In genomic region chr13:74350435-74350906, GRCm38 (mm10) we compare ENCODE assay signal across 8 mouse cellular contexts. TPM values are rescaled to one million over a fixed set of nuclear protein-coding genes. Genes with fewer than 3 reads are reported as not detected.
DNase-seq lines count a peak whose midpoint lies in the region; ATAC-seq and TF ChIP-seq lines count a peak whose summit lies in the region.

No protein-coding gene starts in this region.

- TF ChIP-seq CTCF in C2C12 (IDR thresholded peaks at IDR 0.05; ENCODE audit: control insufficient read depth, insufficient read depth, insufficient read length), result no peak
- TF ChIP-seq CTCF in small intestine, adult 2 months (IDR thresholded peaks at IDR 0.05; ENCODE audit: extremely low read depth, insufficient read length, insufficient replicate concordance, low read depth, low read length), result no peak

- under 1% methylated on average over 15 of the region's 15 CpGs for WGBS in heart, embryonic 10.5 days
- 2% methylated on average over 15 of the region's 15 CpGs for WGBS in limb, embryonic 14.5 days
- WGBS in small intestine, adult 2 months, result under 1% methylated on average over 15 of the region's 15 CpGs

- peak overlapping the region; percentile 63 for H3ac ChIP-seq in C2C12 (ENCODE audit: control insufficient read depth, insufficient read length, low read depth)

- H3K9ac ChIP-seq in limb, embryonic 14.5 days (ENCODE audit: low read depth, low read length, severe bottlenecking), result peak overlapping the region; percentile 87

- peak overlapping the region; percentile 99 for H3K27ac ChIP-seq in heart, embryonic 10.5 days
- peak overlapping the region; percentile 67 for H3K27ac ChIP-seq in limb, embryonic 14.5 days (replicated peaks; ENCODE audit: low read depth, low read length)
- H3K27ac ChIP-seq in small intestine, adult 2 months (ENCODE audit: insufficient read depth, low read depth, low read length), result peak overlapping the region; percentile 42; the same call in 1 of the 2 replicates

- peak overlapping the region; percentile 77 for H3K4me3 ChIP-seq in heart, embryonic 10.5 days
- peak overlapping the region; percentile 53 for H3K4me3 ChIP-seq in C2C12 (ENCODE audit: insufficient read depth, poor library complexity, severe bottlenecking)
- H3K4me3 ChIP-seq in limb, embryonic 14.5 days (replicated peaks; ENCODE audit: low read length), result peak overlapping the region; percentile 86
- peak overlapping the region; percentile 89 for H3K4me3 ChIP-seq in small intestine, adult 2 months (ENCODE audit: low read depth, low read length)

- H3K36me3 ChIP-seq in heart, embryonic 10.5 days, result peaks cover 23% of the 10 kb centered on the region
- peaks cover 23% of the 10 kb centered on the region for H3K36me3 ChIP-seq in C2C12 (ENCODE audit: control insufficient read depth, insufficient read depth)
- 0 out of 2 replicates have a peak, but pooled peaks cover 3% of the 10 kb centered on the region for H3K36me3 ChIP-seq in limb, embryonic 14.5 days (ENCODE audit: control insufficient read depth, insufficient read depth, low read length)
- H3K36me3 ChIP-seq in small intestine, adult 2 months (ENCODE audit: control insufficient read depth, insufficient read depth, low read length), result peaks cover 11% of the 10 kb centered on the region

- H3K79me2 ChIP-seq in C2C12 (ENCODE audit: control insufficient read depth, insufficient read depth), result peaks cover 98% of the 10 kb centered on the region

- peaks cover 15% of the 10 kb centered on the region for H3K4me1 ChIP-seq in heart, embryonic 10.5 days
- H3K4me1 ChIP-seq in limb, embryonic 14.5 days (ENCODE audit: control insufficient read depth, insufficient read depth, low read length), result peaks cover 11% of the 10 kb centered on the region
- no peaks in the 10 kb centered on the region for H3K4me1 ChIP-seq in small intestine, adult 2 months (ENCODE audit: control insufficient read depth, insufficient read depth, insufficient read length, low read length)

- no peak for DNase-seq in heart, embryonic 10.5 days (ENCODE audit: low spot score)
- DNase-seq in heart, adult 8-10 months (ENCODE audit: low spot score), result no peak
- DNase-seq in limb, embryonic 14.5 days (ENCODE audit: low spot score), result peak; percentile 22
- DNase-seq in B cell, adult 2 months, result no peak
- DNase-seq in ovary, postnatal 14 days (ENCODE audit: low spot score), result no peak

- peak; percentile 33; the same call in 1 of the 2 replicates for ATAC-seq in erythroid progenitor cell, adult 5-6 weeks (replicated peaks; ENCODE audit: low FRiP score, poor library complexity, severe bottlenecking)
- ATAC-seq in limb, embryonic 14.5 days (ENCODE audit: low FRiP score, low read depth), result peak; percentile 32; the same call in 1 of the 2 replicates

- no peak for TF ChIP-seq POLR2A in limb, embryonic 14.5 days (IDR thresholded peaks at IDR 0.05; ENCODE audit: borderline replicate concordance, extremely low read depth, insufficient read depth, insufficient read length)
- no peak for TF ChIP-seq POLR2A in small intestine, adult 2 months (IDR thresholded peaks at IDR 0.05; ENCODE audit: low read depth, low read length)

- no peaks in the 10 kb centered on the region for H3K27me3 ChIP-seq in heart, embryonic 10.5 days (ENCODE audit: insufficient read depth, poor library complexity, severe bottlenecking)
- H3K27me3 ChIP-seq in C2C12 (ENCODE audit: control insufficient read depth, insufficient read depth, insufficient read length), result no peaks in the 10 kb centered on the region
- H3K27me3 ChIP-seq in limb, embryonic 14.5 days (ENCODE audit: control insufficient read depth, insufficient read depth, low read length), result no peaks in the 10 kb centered on the region
- no peaks in the 10 kb centered on the region for H3K27me3 ChIP-seq in small intestine, adult 2 months (ENCODE audit: control insufficient read depth, insufficient read depth, low read length)

- peak overlapping the region; percentile 59 for H3K4me2 ChIP-seq in limb, embryonic 14.5 days (replicated peaks; ENCODE audit: low read depth, low read length, severe bottlenecking)

- H3K79me3 ChIP-seq in C2C12 (ENCODE audit: low read depth), result peaks cover 83% of the 10 kb centered on the region

- no peaks in the 10 kb centered on the region for H3K9me3 ChIP-seq in heart, embryonic 10.5 days
- no peaks in the 10 kb centered on the region for H3K9me3 ChIP-seq in limb, embryonic 14.5 days (ENCODE audit: control insufficient read depth, low read length)

TF ChIP-seq in C2C12, 6 proteins besides CTCF, POLR2A, EP300 and RAD21:
- TF ChIP-seq USF1 (IDR thresholded peaks at IDR 0.05; ENCODE audit: low read depth), result no peak
- TF ChIP-seq MAX (IDR thresholded peaks at IDR 0.05), result no peak
- TF ChIP-seq MYOG (IDR thresholded peaks at IDR 0.05; ENCODE audit: control insufficient read depth, extremely low read depth, insufficient read length), result no peak
- TF ChIP-seq MYOD1 (IDR thresholded peaks at IDR 0.05; ENCODE audit: control insufficient read depth, insufficient read length, low read depth), result no peak
- no peak for TF ChIP-seq CEBPB (IDR thresholded peaks at IDR 0.05; ENCODE audit: low read depth)
- TF ChIP-seq FOSL1 (IDR thresholded peaks at IDR 0.05; ENCODE audit: insufficient read depth, low read length, poor library complexity, severe bottlenecking), result no peak

RNA-seq across cellular contexts. Expression of gene Ccdc127, which starts 0.4 kb away (rescaled TPM):
- polyA plus RNA-seq in heart, embryonic 10.5 days (2016; fragmentation: Nextera tagmentation; extraction: Ambion mirVana), result 50.0 and 50.2 TPM in 2 replicates
- 10 to 100 TPM; 45.4 to 51.8 (median 48.5) TPM for total RNA-seq in heart, adult 8-10 months (2022)
- polyA plus RNA-seq in C2C12 (2012; fragmentation: generic; extraction: Trizol), result 27.2 TPM
- total RNA-seq in erythroid progenitor cell, adult 5-6 weeks (2015; ENCODE audit: low replicate concordance), result 20.5 and 24.5 TPM in 2 replicates
- 20.8 and 32.7 TPM in 2 replicates for total RNA-seq in erythroid progenitor cell, adult 5-6 weeks (2017; ENCODE audit: low replicate concordance)
- polyA plus RNA-seq in limb, embryonic 14.5 days (2012; rRNA removed), result 12.2 and 22.0 TPM in 2 replicates
- 49.4 and 50.3 TPM in 2 replicates for polyA plus RNA-seq in limb, embryonic 14.5 days (2014; fragmentation: Nextera tagmentation; extraction: Ambion mirVana)
- 0.36 and 0.74 TPM in 2 replicates for polyA plus RNA-seq in small intestine, adult 2 months (2012; rRNA removed)

RNA-seq across cellular contexts. Expression of gene Sdha, which starts 0.4 kb away (rescaled TPM):
- polyA plus RNA-seq in heart, embryonic 10.5 days (2016; fragmentation: Nextera tagmentation; extraction: Ambion mirVana), result 345 and 502 TPM in 2 replicates
- 1,000 to 10,000 TPM; 1,332 to 1,570 (median 1,418) TPM for total RNA-seq in heart, adult 8-10 months (2022)
- 166 TPM for polyA plus RNA-seq in C2C12 (2012; fragmentation: generic; extraction: Trizol)
- 80.4 and 91.8 TPM in 2 replicates for total RNA-seq in erythroid progenitor cell, adult 5-6 weeks (2015; ENCODE audit: low replicate concordance)
- 94.1 and 108 TPM in 2 replicates for total RNA-seq in erythroid progenitor cell, adult 5-6 weeks (2017; ENCODE audit: low replicate concordance)
- 125 and 144 TPM in 2 replicates for polyA plus RNA-seq in limb, embryonic 14.5 days (2012; rRNA removed)
- polyA plus RNA-seq in limb, embryonic 14.5 days (2014; fragmentation: Nextera tagmentation; extraction: Ambion mirVana), result 194 and 202 TPM in 2 replicates
- polyA plus RNA-seq in small intestine, adult 2 months (2012; rRNA removed), result 65.1 and 96.7 TPM in 2 replicates

RNA-seq across cellular contexts. Expression of gene Lrrc14b, which starts 13.3 kb away (rescaled TPM):
- 0.09 and 0.62 TPM in 2 replicates for polyA plus RNA-seq in heart, embryonic 10.5 days (2016; fragmentation: Nextera tagmentation; extraction: Ambion mirVana)
- 10 to 100 TPM; 82.4 to 97.3 (median 86.2) TPM for total RNA-seq in heart, adult 8-10 months (2022)
- 0.01 TPM for polyA plus RNA-seq in C2C12 (2012; fragmentation: generic; extraction: Trizol)
- total RNA-seq in erythroid progenitor cell, adult 5-6 weeks (2015; ENCODE audit: low replicate concordance), result not detected in 2 replicates
- not detected in 2 replicates for total RNA-seq in erythroid progenitor cell, adult 5-6 weeks (2017; ENCODE audit: low replicate concordance)
- polyA plus RNA-seq in limb, embryonic 14.5 days (2012; rRNA removed), result 0.58 TPM in 2 replicates
- polyA plus RNA-seq in limb, embryonic 14.5 days (2014; fragmentation: Nextera tagmentation; extraction: Ambion mirVana), result not detected in 2 replicates
- 0.34 and 0.38 TPM in 2 replicates for polyA plus RNA-seq in small intestine, adult 2 months (2012; rRNA removed)

RNA-seq across cellular contexts. Expression of gene Pdcd6, which starts 33.1 kb away (rescaled TPM):
- polyA plus RNA-seq in heart, embryonic 10.5 days (2016; fragmentation: Nextera tagmentation; extraction: Ambion mirVana), result 106 and 126 TPM in 2 replicates
- 10 to 100 TPM; 42.0 to 52.1 (median 42.9) TPM for total RNA-seq in heart, adult 8-10 months (2022)
- polyA plus RNA-seq in C2C12 (2012; fragmentation: generic; extraction: Trizol), result 98.2 TPM
- total RNA-seq in erythroid progenitor cell, adult 5-6 weeks (2015; ENCODE audit: low replicate concordance), result 56.2 and 60.8 TPM in 2 replicates
- 25.1 and 48.8 TPM in 2 replicates for total RNA-seq in erythroid progenitor cell, adult 5-6 weeks (2017; ENCODE audit: low replicate concordance)
- polyA plus RNA-seq in limb, embryonic 14.5 days (2012; rRNA removed), result 138 and 139 TPM in 2 replicates
- polyA plus RNA-seq in limb, embryonic 14.5 days (2014; fragmentation: Nextera tagmentation; extraction: Ambion mirVana), result 165 TPM in 2 replicates
- polyA plus RNA-seq in small intestine, adult 2 months (2012; rRNA removed), result 128 and 248 TPM in 2 replicates

RNA-seq across cellular contexts. Expression of gene Zfp72, which starts 40.2 kb away (rescaled TPM):
- 3.1 and 3.9 TPM in 2 replicates for polyA plus RNA-seq in heart, embryonic 10.5 days (2016; fragmentation: Nextera tagmentation; extraction: Ambion mirVana)
- 1 to 10 TPM; 3.1 to 3.6 (median 3.4) TPM for total RNA-seq in heart, adult 8-10 months (2022)
- 0.48 TPM for polyA plus RNA-seq in C2C12 (2012; fragmentation: generic; extraction: Trizol)
- not detected in 2 replicates for total RNA-seq in erythroid progenitor cell, adult 5-6 weeks (2015; ENCODE audit: low replicate concordance)
- total RNA-seq in erythroid progenitor cell, adult 5-6 weeks (2017; ENCODE audit: low replicate concordance), result 2.5 TPM in 1 of 2 replicates, not detected in the other
- 1.4 and 1.7 TPM in 2 replicates for polyA plus RNA-seq in limb, embryonic 14.5 days (2012; rRNA removed)
- polyA plus RNA-seq in limb, embryonic 14.5 days (2014; fragmentation: Nextera tagmentation; extraction: Ambion mirVana), result 6.3 and 6.7 TPM in 2 replicates
- polyA plus RNA-seq in small intestine, adult 2 months (2012; rRNA removed), result 0.03 TPM in 1 of 2 replicates, not detected in the other

Comparison
In these comparisons a context has a peak if more than half of its experiments do, and no peak if none do; other contexts are left out.
1. H3K27ac ChIP-seq: peak in every context shown above with its lines; median percentile 99 in heart, embryonic 10.5 days; 67 in limb, embryonic 14.5 days; 42 in small intestine, adult 2 months.